Mouse (Mus musculus): ENCODE data around the gene Tifa. TPM values are rescaled to one million over a fixed set of nuclear protein-coding genes. Genes with fewer than 3 reads are reported as not detected.

Gene Tifa
- total and polyA plus RNA-seq, 3 experiments, result 1.4 to 3.2 (median 2.8) TPM

- no peak for DNase-seq (ENCODE audit: extremely low read depth)
- dilution Hi-C loops (cut with MboI; ENCODE audit: extremely low pct_ligation_motif_present, extremely low pct_unique_long_range_greater_than_20kb, low sequenced_read_pairs), result no loop called here
- peaks cover 9 to 49% of the 10 kb centered on the region in 2 experiments for H3K36me3 ChIP-seq (replicated peaks in 1 of 2; ENCODE audit: control insufficient read depth in 1 of 2, insufficient read depth in 1 of 2, low read length in 1 of 2)
- H3K9me3 ChIP-seq (replicated peaks; ENCODE audit: low read length), result no peaks in the 10 kb centered on the region
- no peak overlapping the region for H3K4me2 ChIP-seq (ENCODE audit: insufficient read depth, low read depth, poor library complexity, severe bottlenecking)
- in situ Hi-C loops (cut with MboI; ENCODE audit: low pct_ligation_motif_present, low pct_unique_long_range_greater_than_20kb, low sequenced_read_pairs), result no loop called here
- H3K79me2 ChIP-seq (replicated peaks; ENCODE audit: control insufficient read depth, extremely low read depth, insufficient read depth, poor library complexity, severe bottlenecking), result peaks cover 20% of the 10 kb centered on the region
- peaks cover 3 to 31% of the 10 kb centered on the region in 2 experiments for H3K4me1 ChIP-seq (ENCODE audit: control insufficient read depth in 1 of 2, insufficient read depth in 2 of 2)
- no peak for TF ChIP-seq E2F4 (IDR thresholded peaks at IDR 0.05; ENCODE audit: insufficient replicate concordance, low read depth, low read length)
- TF ChIP-seq NRF1 (IDR thresholded peaks at IDR 0.05; ENCODE audit: low read depth, low read length), result no peak
- no peak for TF ChIP-seq CHD2 (IDR thresholded peaks at IDR 0.05; ENCODE audit: low read length)
- no peak for TF ChIP-seq SMC3 (IDR thresholded peaks at IDR 0.05; ENCODE audit: low read depth, low read length)
- no peak for TF ChIP-seq TBP (conservative IDR thresholded peaks at IDR 0.05; ENCODE audit: low read depth, low read length)
- no peak for TF ChIP-seq MXI1 (IDR thresholded peaks at IDR 0.05; ENCODE audit: low read depth, low read length)
- no peak for TF ChIP-seq POLR2AphosphoS2 (IDR thresholded peaks at IDR 0.05; ENCODE audit: low read depth, low read length)
- no peak for TF ChIP-seq POLR2A (IDR thresholded peaks at IDR 0.05; ENCODE audit: low read depth, low read length)
- no peak for TF ChIP-seq PAX5 (IDR thresholded peaks at IDR 0.05; ENCODE audit: low read length)
- TF ChIP-seq SIN3A (IDR thresholded peaks at IDR 0.05; ENCODE audit: low read length), result no peak
- no peak for TF ChIP-seq JUN (IDR thresholded peaks at IDR 0.05; ENCODE audit: insufficient read depth, low read depth, low read length)
- TF ChIP-seq USF1 (IDR thresholded peaks at IDR 0.05; ENCODE audit: low read depth, low read length), result no peak
- no peak for TF ChIP-seq RCOR1 (conservative IDR thresholded peaks at IDR 0.05; ENCODE audit: low read depth, low read length)
- no peak for TF ChIP-seq MEF2A (IDR thresholded peaks at IDR 0.05; ENCODE audit: borderline replicate concordance, low read depth, low read length)
- no peak for TF ChIP-seq BHLHE40 (IDR thresholded peaks at IDR 0.05; ENCODE audit: low read depth, low read length)
- TF ChIP-seq ETS1 (conservative IDR thresholded peaks at IDR 0.05; ENCODE audit: low read depth, low read length), result no peak
- no peak for TF ChIP-seq UBTF (IDR thresholded peaks at IDR 0.05; ENCODE audit: low read depth, low read length)
- no peaks in the 10 kb centered on the region for H3K27me3 ChIP-seq (replicated peaks)
- no peak overlapping the region for H3K4me3 ChIP-seq (replicated peaks in 1 of 3; ENCODE audit: low read depth in 2 of 3, low read length in 2 of 3, poor library complexity in 1 of 3)
- H3K9ac ChIP-seq (ENCODE audit: insufficient read depth, low read depth), result no peak overlapping the region
- H3K27ac ChIP-seq (ENCODE audit: insufficient read depth, low read depth), result no peak overlapping the region
Measured at GRCm38 (mm10) chr3:127826503-127826902, 36.9 kb downstream of the Tifa start.

- dilution Hi-C loops (cut with MboI; ENCODE audit: extremely low pct_ligation_motif_present, extremely low pct_unique_long_range_greater_than_20kb, low sequenced_read_pairs) (no loop called here), in situ Hi-C loops (cut with MboI; ENCODE audit: low pct_ligation_motif_present, low pct_unique_long_range_greater_than_20kb, low sequenced_read_pairs) (no loop called here)
- H3K4me2 ChIP-seq (ENCODE audit: insufficient read depth, low read depth, poor library complexity, severe bottlenecking), result no peak overlapping the region
- no peaks in the 10 kb centered on the region for H3K9me3 ChIP-seq (replicated peaks; ENCODE audit: low read length)
- no peak for DNase-seq (ENCODE audit: extremely low read depth)
- H3K27ac ChIP-seq (ENCODE audit: insufficient read depth, low read depth), result no peak overlapping the region
- H3K4me1 ChIP-seq (ENCODE audit: control insufficient read depth in 1 of 2, insufficient read depth in 2 of 2), result peaks cover 3 to 31% of the 10 kb centered on the region in 2 experiments
- no peak overlapping the region for H3K4me3 ChIP-seq (replicated peaks in 1 of 3; ENCODE audit: low read depth in 2 of 3, low read length in 2 of 3, poor library complexity in 1 of 3)
- TF ChIP-seq ETS1 (conservative IDR thresholded peaks at IDR 0.05; ENCODE audit: low read depth, low read length) (no peak), CHD1 (IDR thresholded peaks at IDR 0.05; ENCODE audit: low read depth, low read length) (no peak), POLR2AphosphoS2 (IDR thresholded peaks at IDR 0.05; ENCODE audit: low read depth, low read length) (no peak), GABPA (IDR thresholded peaks at IDR 0.05; ENCODE audit: insufficient replicate concordance, low read depth, low read length) (no peak), USF1 (IDR thresholded peaks at IDR 0.05; ENCODE audit: low read depth, low read length) (no peak), ZMIZ1 (IDR thresholded peaks at IDR 0.05; ENCODE audit: low read depth, low read length) (no peak), CHD2 (IDR thresholded peaks at IDR 0.05; ENCODE audit: low read length) (no peak), KAT2A (IDR thresholded peaks at IDR 0.05; ENCODE audit: insufficient replicate concordance, low read length) (no peak), IRF4 (IDR thresholded peaks at IDR 0.05; ENCODE audit: low read depth, low read length) (no peak), ZC3H11A (IDR thresholded peaks at IDR 0.05; ENCODE audit: low read depth, low read length) (no peak), UBTF (IDR thresholded peaks at IDR 0.05; ENCODE audit: low read depth, low read length) (no peak), USF2 (conservative IDR thresholded peaks at IDR 0.05; ENCODE audit: low read depth, low read length) (no peak), ZKSCAN1 (IDR thresholded peaks at IDR 0.05; ENCODE audit: borderline replicate concordance, low read depth, low read length) (no peak), MAZ (IDR thresholded peaks at IDR 0.05; ENCODE audit: low read depth, low read length) (no peak), MXI1 (IDR thresholded peaks at IDR 0.05; ENCODE audit: low read depth, low read length) (no peak), MEF2A (IDR thresholded peaks at IDR 0.05; ENCODE audit: borderline replicate concordance, low read depth, low read length) (no peak), MAFK (IDR thresholded peaks at IDR 0.05; ENCODE audit: insufficient replicate concordance, low read length) (no peak), TBP (conservative IDR thresholded peaks at IDR 0.05; ENCODE audit: low read depth, low read length) (no peak)
- H3K36me3 ChIP-seq (replicated peaks in 1 of 2; ENCODE audit: control insufficient read depth in 1 of 2, insufficient read depth in 1 of 2, low read length in 1 of 2), result peaks cover 7 to 48% of the 10 kb centered on the region in 2 experiments
- H3K9ac ChIP-seq (ENCODE audit: insufficient read depth, low read depth), result no peak overlapping the region
- H3K79me2 ChIP-seq (replicated peaks; ENCODE audit: control insufficient read depth, extremely low read depth, insufficient read depth, poor library complexity, severe bottlenecking), result peaks cover 20% of the 10 kb centered on the region
- H3K27me3 ChIP-seq (replicated peaks), result no peaks in the 10 kb centered on the region
Measured at GRCm38 (mm10) chr3:127827123-127827522, 37.5 kb downstream of the Tifa start.

Data from CH12.LX (cell line).